Mouse (Mus musculus) limb, embryonic 14.5 days (tissue): ENCODE measurements around the gene Ceacam10. TPM values are rescaled to one million over a fixed set of nuclear protein-coding genes. Genes with fewer than 3 reads are reported as not detected.
"Not testable (repeated sequence)": the region's sequence is repeated elsewhere in the genome, so short reads cannot be mapped to it uniquely, and the experiment has no call there.

Experiments
- ATAC-seq: fragments of 200-750 bp; cut with Nextera tagmentation; 2 replicates; pipeline ENCODE4 v1.8.0; 2017; ENCODE audit warnings: low read depth, moderate number of reproducible peaks, moderate TSS enrichment; ENCODE audit not compliant: low FRiP score
- DNase-seq: peaks from one replicate; pipeline ENCODE4 v3.0.0-alpha.2; 2015; ENCODE audit warnings: low spot score
- H3K27ac ChIP-seq: fragments of 300-500 bp; sonication (generic); replicated peaks from 2 replicates; pipeline ENCODE4 v1.5.1; 2014; ENCODE audit warnings: low read depth, mild to moderate bottlenecking, low read length, moderate library complexity, mixed read lengths
- H3K27me3 ChIP-seq: fragments of 300-500 bp; sonication (generic); 2 replicates; pipeline ENCODE4 v1.6.1; 2014; ENCODE audit warnings: low read length, mixed read lengths; ENCODE audit not compliant: control insufficient read depth, insufficient read depth
- H3K36me3 ChIP-seq: fragments of 300-500 bp; sonication (generic); 2 replicates; pipeline ENCODE4 v1.6.1; 2014; ENCODE audit warnings: mild to moderate bottlenecking, low read length, moderate library complexity, mixed read lengths; ENCODE audit not compliant: control insufficient read depth, insufficient read depth
- H3K4me1 ChIP-seq: fragments of 300-500 bp; sonication (generic); 2 replicates; pipeline ENCODE4 v1.6.1; 2014; ENCODE audit warnings: antibody characterized with exemption, low read length, mixed read lengths; ENCODE audit not compliant: control insufficient read depth, insufficient read depth
- H3K4me2 ChIP-seq: fragments of 300-500 bp; sonication (generic); replicated peaks from 2 replicates; pipeline ENCODE4 v1.6.1; 2014; ENCODE audit warnings: low read depth, mild to moderate bottlenecking, low read length, moderate library complexity; ENCODE audit not compliant: severe bottlenecking
- H3K4me3 ChIP-seq: fragments of 300-500 bp; sonication (generic); replicated peaks from 2 replicates; pipeline ENCODE4 v1.5.1; 2014; ENCODE audit warnings: low read length
- H3K9ac ChIP-seq: fragments of 300-500 bp; sonication (generic); 2 replicates; pipeline ENCODE4 v1.6.1; 2014; ENCODE audit warnings: mild to moderate bottlenecking, low read depth, low read length, moderate library complexity; ENCODE audit not compliant: severe bottlenecking
- H3K9me3 ChIP-seq: fragments of 300-500 bp; sonication (generic); 2 replicates; pipeline ENCODE4 v1.6.1; 2016; ENCODE audit warnings: low read length; ENCODE audit not compliant: control insufficient read depth
- POLR2A ChIP-seq: fragments of 200-500 bp; IDR thresholded peaks from 2 replicates; pipeline ENCODE4 v1.8.0; 2012; ENCODE audit warnings: inconsistent platforms, mild to moderate bottlenecking, moderate library complexity, borderline replicate concordance; ENCODE audit not compliant: insufficient read depth, insufficient read length; ENCODE audit errors: extremely low read depth
- WGBS: fragments of 180-500 bp; shearing (Covaris S2); extraction: QIAGEN DNeasy Blood & Tissue Kit; methylation state at CpG from one replicate; pipeline ENCODE4 v1.1.7; 2014; 5-methylcytosine and 5-hydroxymethylcytosine counted together
- polyA plus RNA-seq, 2 experiments: library from polyadenylated mRNA; depleted of rRNA in 1 of 2; stranded (reverse) in 1 of 2; unstranded in 1 of 2; fragments of >200 nt; fragmentation: Nextera tagmentation in 1 of 2; extraction: Ambion mirVana in 1 of 2; gene quantifications; 2 replicates each; pipeline versions ENCODE4 v1.2.1 to v1.2.3; 2012 to 2014

Gene Ceacam10
- 0.22 TPM in 1 of 2 replicates, not detected in the other for polyA plus RNA-seq (2012; rRNA removed)
- not detected in 2 replicates for polyA plus RNA-seq (2014; fragmentation: Nextera tagmentation; extraction: Ambion mirVana)

- H3K4me1 ChIP-seq, H3K9me3 ChIP-seq, H3K27me3 ChIP-seq, ATAC-seq, H3K9ac ChIP-seq, H3K36me3 ChIP-seq, H3K4me2 ChIP-seq, DNase-seq, H3K27ac ChIP-seq, H3K4me3 ChIP-seq: not testable (repeated sequence)
- WGBS = 43% methylated on average over 4 of the region's 4 CpGs
Measured at GRCm38 (mm10) chr7:24776918-24777317, at the start of gene Ceacam10. Ceacam10 (plus strand) TSS chr7:24777206.

DNA sequence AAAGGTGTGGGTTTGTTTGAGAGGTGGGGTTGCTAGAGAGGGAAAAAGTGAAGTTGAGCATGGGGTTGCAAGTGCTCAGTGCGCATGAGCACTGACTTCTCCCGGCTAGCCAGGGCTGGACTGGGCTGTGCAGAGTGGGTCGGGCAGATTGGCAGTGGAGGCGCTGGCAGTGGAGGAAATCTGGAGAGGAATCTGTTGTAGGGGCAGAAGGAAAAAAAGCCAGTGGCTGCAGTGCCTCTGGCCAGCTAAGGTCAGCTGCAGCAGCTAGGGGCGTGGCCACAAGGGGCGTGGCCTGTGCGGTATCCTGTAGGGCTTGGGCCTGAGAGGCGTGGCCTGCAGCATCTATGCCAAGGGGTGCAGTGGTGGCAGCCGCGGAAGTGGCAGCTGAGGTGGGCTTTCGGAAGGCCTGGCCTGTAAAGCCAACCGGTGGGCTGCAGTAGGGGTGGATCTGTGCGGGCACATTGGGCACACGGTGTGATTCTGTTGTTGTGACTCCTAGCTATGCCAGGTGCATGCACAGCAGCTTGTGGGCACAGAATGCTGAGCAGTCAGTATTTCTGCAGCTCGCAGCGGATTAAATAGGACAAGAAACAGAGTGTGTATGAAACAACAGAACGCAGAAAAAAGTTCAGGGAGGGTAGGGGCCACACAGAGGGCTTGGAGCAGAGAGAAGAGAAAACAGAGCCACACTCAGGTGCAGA, 40.9 kb upstream of the Ceacam10 start:
- H3K36me3 ChIP-seq = no peaks in the 10 kb centered on the region
- WGBS = 19% methylated on average over 17 of the region's 17 CpGs
- H3K4me3 ChIP-seq = 0 out of 2 replicates have a peak overlapping the region, but pooled peaks have one; percentile 5
- peak overlapping the region; percentile 21; the same call in 1 of the 2 replicates for H3K4me2 ChIP-seq
- no peaks in the 10 kb centered on the region for H3K27me3 ChIP-seq
- no peak for ATAC-seq
- DNase-seq = peak; percentile 7
- H3K9me3 ChIP-seq = no peaks in the 10 kb centered on the region
- no peak for TF ChIP-seq POLR2A
- no peak overlapping the region for H3K27ac ChIP-seq
- no peak overlapping the region for H3K9ac ChIP-seq
- H3K4me1 ChIP-seq = peaks cover 6% of the 10 kb centered on the region; the same call in 1 of the 2 replicates

DNA sequence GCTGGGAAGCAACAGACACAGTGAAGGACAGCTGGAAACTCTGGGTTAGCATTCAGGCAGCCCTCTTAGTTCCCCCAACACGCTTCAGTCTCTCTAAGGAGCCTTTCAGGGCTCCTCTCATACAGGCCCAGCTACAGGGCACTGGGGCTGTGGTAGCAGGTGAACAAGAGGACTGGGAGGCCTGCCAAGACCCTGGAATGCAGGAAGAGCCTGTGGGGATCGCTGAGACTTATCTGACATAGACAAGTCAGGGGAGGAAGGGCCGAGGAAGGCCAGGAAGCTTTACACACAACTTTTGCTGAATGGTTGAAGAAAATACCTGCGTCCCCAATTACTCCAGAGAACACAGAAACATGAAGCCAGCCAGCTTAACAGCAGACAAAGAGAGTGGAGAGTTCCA, 26.3 kb upstream of the Ceacam10 start:
- DNase-seq = no peak
- Histone ChIP-seq H3K4me2 (no peak overlapping the region), H3K9me3 (no peaks in the 10 kb centered on the region), H3K27ac (no peak overlapping the region), H3K9ac (no peak overlapping the region), H3K4me3 (no peak overlapping the region), H3K27me3 (no peaks in the 10 kb centered on the region), H3K4me1 (no peaks in the 10 kb centered on the region), H3K36me3 (no peaks in the 10 kb centered on the region)
- no peak for TF ChIP-seq POLR2A
- WGBS = 58% methylated on average over 4 of the region's 4 CpGs
- no peak for ATAC-seq

DNA sequence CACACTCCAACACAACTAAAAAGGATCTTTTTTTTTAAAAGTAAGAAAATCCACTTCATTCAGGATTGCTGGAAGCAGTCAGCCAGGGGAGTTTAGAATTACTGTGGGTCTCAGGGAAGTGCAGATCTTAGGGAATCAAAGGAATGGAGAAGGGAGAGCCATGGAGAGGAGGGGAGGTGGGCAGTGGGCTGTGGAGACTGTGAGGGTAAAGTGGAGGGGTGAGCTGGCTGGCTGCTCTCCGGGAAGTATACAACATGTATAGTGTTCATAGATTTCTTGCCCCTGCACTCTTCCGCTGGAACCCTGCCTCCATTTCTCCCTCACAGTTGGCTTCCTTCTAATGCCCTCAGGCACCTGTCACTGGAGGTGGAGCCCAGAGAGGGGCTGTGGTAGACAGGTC, 25.4 kb upstream of the Ceacam10 start:
- H3K4me1 ChIP-seq = no peaks in the 10 kb centered on the region
- no peaks in the 10 kb centered on the region for H3K27me3 ChIP-seq
- no peak for ATAC-seq
- no peak for TF ChIP-seq POLR2A
- no peak overlapping the region for H3K4me2 ChIP-seq
- no peaks in the 10 kb centered on the region for H3K9me3 ChIP-seq
- H3K36me3 ChIP-seq = no peaks in the 10 kb centered on the region
- no peak overlapping the region for H3K4me3 ChIP-seq
- H3K27ac ChIP-seq = no peak overlapping the region
- H3K9ac ChIP-seq = no peak overlapping the region
- DNase-seq = no peak
- WGBS = 89% methylated on average over 2 of the region's 2 CpGs

- Histone ChIP-seq H3K4me3 (no peak overlapping the region), H3K4me2 (no peak overlapping the region), H3K36me3 (no peaks in the 10 kb centered on the region), H3K9me3 (no peaks in the 10 kb centered on the region), H3K9ac (no peak overlapping the region), H3K4me1 (no peaks in the 10 kb centered on the region), H3K27me3 (no peaks in the 10 kb centered on the region), H3K27ac (no peak overlapping the region)
- no peak for TF ChIP-seq POLR2A
- 86% methylated on average over 5 of the region's 5 CpGs for WGBS
- no peak for ATAC-seq
- DNase-seq = no peak
Measured at GRCm38 (mm10) chr7:24753476-24753875, 23.5 kb upstream of the Ceacam10 start.

DNA sequence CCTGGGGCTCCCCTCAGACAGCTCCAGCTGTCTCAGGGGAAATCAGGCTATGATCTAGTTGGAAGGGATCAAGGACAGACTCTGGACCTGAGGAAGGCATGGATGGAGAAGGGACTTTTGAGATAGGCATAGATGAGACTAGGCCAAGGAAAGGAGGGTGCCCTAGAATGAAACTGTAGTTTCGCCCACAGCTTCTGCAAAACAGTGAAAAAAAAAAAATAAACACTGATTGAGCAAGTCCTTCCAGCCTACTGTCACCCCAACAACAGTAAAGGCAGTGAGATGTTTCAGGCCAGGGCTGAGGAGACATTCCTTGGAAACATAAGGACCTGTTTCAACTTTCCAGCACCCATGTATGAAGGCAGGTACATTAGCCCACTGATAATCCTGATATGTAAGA, 18.5 kb upstream of the Ceacam10 start:
- Histone ChIP-seq H3K9me3 (no peaks in the 10 kb centered on the region), H3K4me1 (no peaks in the 10 kb centered on the region), H3K27me3 (no peaks in the 10 kb centered on the region), H3K27ac (no peak overlapping the region), H3K9ac (no peak overlapping the region), H3K4me2 (no peak overlapping the region), H3K4me3 (no peak overlapping the region), H3K36me3 (no peaks in the 10 kb centered on the region)
- no peak for TF ChIP-seq POLR2A
- DNase-seq = no peak
- WGBS = 83% methylated on average over 1 of the region's 1 CpGs
- no peak for ATAC-seq
